Mouse (Mus musculus) cortical plate, adult 2 months (tissue): ENCODE measurements around the gene Foxk2.
"Not testable (repeated sequence)": the region's sequence is repeated elsewhere in the genome, so short reads cannot be mapped to it uniquely, and the experiment has no call there.

ENCODE experiments used
- CTCF ChIP-seq: fragments of 200-500 bp; IDR thresholded peaks from 2 replicates; pipeline ENCODE4 v1.5.1; 2011; ENCODE audit warnings: mild to moderate bottlenecking, control low read depth, low read length; ENCODE audit not compliant: insufficient read depth; ENCODE audit errors: extremely low read depth
- POLR2A ChIP-seq: fragments of 200-500 bp; IDR thresholded peaks from 2 replicates; pipeline ENCODE4 v1.6.1; 2011; ENCODE audit warnings: mild to moderate bottlenecking, low read length, control low read depth; ENCODE audit not compliant: insufficient read depth; ENCODE audit errors: extremely low read depth

DNA sequence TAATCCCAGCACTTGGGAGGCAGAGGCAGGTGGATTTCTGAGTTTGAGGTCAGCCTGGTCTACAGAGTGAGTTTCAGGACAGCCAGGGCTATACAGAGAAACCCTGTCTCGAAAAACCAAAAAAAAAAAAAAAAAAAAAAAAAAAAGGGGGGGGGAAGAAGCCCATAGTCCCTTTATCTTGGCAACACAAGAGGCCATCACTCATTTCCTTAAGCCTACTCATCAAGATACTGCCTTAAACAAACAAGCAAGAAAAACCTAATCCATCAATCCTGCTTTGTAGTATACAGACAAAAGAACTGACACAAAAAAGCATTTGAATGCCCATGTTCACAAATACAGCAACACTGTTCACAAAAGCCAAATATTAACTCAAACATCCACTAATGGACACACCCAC is 82.6 kb downstream of the Foxk2 start:
- TF ChIP-seq POLR2A, CTCF: not testable (repeated sequence)
